Mouse (Mus musculus) MEL (cell line): Measurements from ENCODE around the gene Ccdc92b. TPM values are rescaled to one million over a fixed set of nuclear protein-coding genes. Genes with fewer than 3 reads are reported as not detected.

Experiments used
- DNase-seq: peaks from one replicate; pipeline ENCODE4 v3.0.0; 2011; ENCODE audit warnings: low read depth, low spot score
- H3K27ac ChIP-seq: 2 replicates; pipeline ENCODE4 v1.5.1; 2012; ENCODE audit warnings: low read depth, mild to moderate bottlenecking, control low read depth, low read length, moderate library complexity; ENCODE audit not compliant: control insufficient read depth
- H3K27me3 ChIP-seq, 2 experiments: fragments of 150-350 bp in 1 of 2; sonication (generic) in 1 of 2; 2 replicates each; pipeline ENCODE4 v1.6.1; 2012; ENCODE audit warnings: low read length in 2 of 2, mild to moderate bottlenecking in 2 of 2, improper control_type of control experiment in 1 of 2, moderate library complexity in 1 of 2; ENCODE audit not compliant: insufficient read depth in 2 of 2, control insufficient read depth in 1 of 2
- H3K36me3 ChIP-seq, 2 experiments: 2 replicates each; pipeline ENCODE4 v1.6.1; 2012 to 2014; ENCODE audit warnings: low read length in 2 of 2, improper control_type of control experiment in 1 of 2, inconsistent platforms in 1 of 2, mild to moderate bottlenecking in 1 of 2; ENCODE audit not compliant: insufficient read depth in 2 of 2, control insufficient read depth in 1 of 2
- H3K4me1 ChIP-seq, 2 experiments: fragments of 150-350 bp in 1 of 2; sonication (generic) in 1 of 2; 2 replicates each; pipeline ENCODE4 v1.6.1; 2012; ENCODE audit warnings: low read length in 2 of 2, improper control_type of control experiment in 1 of 2, mild to moderate bottlenecking in 1 of 2; ENCODE audit not compliant: insufficient read depth in 2 of 2, control insufficient read depth in 1 of 2
- H3K4me3 ChIP-seq, 2 experiments: fragments of 150-350 bp in 1 of 2; sonication (generic) in 1 of 2; 2 replicates each; pipeline ENCODE4 v1.5.1; 2012; ENCODE audit warnings: low read depth in 2 of 2, low read length in 2 of 2, mild to moderate bottlenecking in 2 of 2, moderate library complexity in 2 of 2, control low read depth in 1 of 2, improper control_type of control experiment in 1 of 2; ENCODE audit not compliant: control insufficient read depth in 1 of 2, insufficient read depth in 1 of 2
- H3K79me2 ChIP-seq: 2 replicates; pipeline ENCODE4 v1.6.1; 2012; ENCODE audit warnings: mild to moderate bottlenecking, low read length, moderate library complexity; ENCODE audit not compliant: control insufficient read depth, poor library complexity, insufficient read depth
- H3K9ac ChIP-seq: 2 replicates; pipeline ENCODE4 v1.6.1; 2012; ENCODE audit warnings: low read depth, mild to moderate bottlenecking, control low read depth, low read length, moderate library complexity; ENCODE audit not compliant: control insufficient read depth, poor library complexity, severe bottlenecking
- H3K9me3 ChIP-seq: fragments of 150-350 bp; sonication (generic); replicated peaks from 2 replicates; pipeline ENCODE4 v1.6.1; 2012; ENCODE audit warnings: mild to moderate bottlenecking, low read length, improper control_type of control experiment, moderate library complexity; ENCODE audit not compliant: insufficient read depth
- BHLHE40 ChIP-seq: IDR thresholded peaks from 2 replicates; pipeline ENCODE4 v1.6.1; 2012; ENCODE audit warnings: low read depth, mild to moderate bottlenecking, inconsistent platforms, low read length, improper control_type of control experiment, borderline replicate concordance
- CHD1 ChIP-seq: IDR thresholded peaks from 2 replicates; pipeline ENCODE4 v1.6.1; 2012; ENCODE audit warnings: low read depth, mild to moderate bottlenecking, inconsistent platforms, low read length, improper control_type of control experiment
- CHD2 ChIP-seq: IDR thresholded peaks from 2 replicates; pipeline ENCODE4 v1.6.1; 2011; ENCODE audit warnings: low read length, improper control_type of control experiment
- E2F4 ChIP-seq: IDR thresholded peaks from 2 replicates; pipeline ENCODE4 v1.6.1; 2011; ENCODE audit warnings: low read depth, low read length, improper control_type of control experiment, borderline replicate concordance
- ELF1 ChIP-seq: IDR thresholded peaks from 2 replicates; pipeline ENCODE4 v1.6.1; 2014; ENCODE audit warnings: low read depth, mild to moderate bottlenecking, inconsistent platforms, low read length, improper control_type of control experiment, moderate library complexity
- EP300 ChIP-seq, 2 experiments: IDR thresholded peaks; 2 replicates each; pipeline ENCODE4 v1.6.1; 2011; ENCODE audit warnings: improper control_type of control experiment in 2 of 2, low read length in 2 of 2, low read depth in 1 of 2, mild to moderate bottlenecking in 1 of 2
- ETS1 ChIP-seq: IDR thresholded peaks from 2 replicates; pipeline ENCODE4 v1.6.1; 2012; ENCODE audit warnings: low read depth, mild to moderate bottlenecking, inconsistent platforms, low read length, improper control_type of control experiment, moderate library complexity
- GABPA ChIP-seq: IDR thresholded peaks from 2 replicates; pipeline ENCODE4 v1.6.1; 2012; ENCODE audit warnings: low read depth, mild to moderate bottlenecking, inconsistent platforms, low read length, improper control_type of control experiment, moderate library complexity
- GATA1 ChIP-seq: IDR thresholded peaks from 2 replicates; pipeline ENCODE4 v1.6.1; 2011; ENCODE audit warnings: low read depth, low read length, improper control_type of control experiment
- HCFC1 ChIP-seq: IDR thresholded peaks from 2 replicates; pipeline ENCODE4 v1.6.1; 2012; ENCODE audit warnings: low read depth, mild to moderate bottlenecking, inconsistent platforms, low read length, improper control_type of control experiment, moderate library complexity
- JUND ChIP-seq: IDR thresholded peaks from 2 replicates; pipeline ENCODE4 v1.6.1; 2011; ENCODE audit warnings: low read depth, mild to moderate bottlenecking, improper control_type of control experiment, low read length
- KAT2A ChIP-seq: conservative IDR thresholded peaks from 2 replicates; pipeline ENCODE4 v1.6.1; 2012; ENCODE audit warnings: low read depth, low read length, improper control_type of control experiment, inconsistent platforms
- MAFK ChIP-seq: IDR thresholded peaks from 2 replicates; pipeline ENCODE4 v1.6.1; 2011; ENCODE audit warnings: low read depth, mild to moderate bottlenecking, low read length, improper control_type of control experiment, borderline replicate concordance
- MAX ChIP-seq: IDR thresholded peaks from 2 replicates; pipeline ENCODE4 v1.6.1; 2011; ENCODE audit warnings: low read length, improper control_type of control experiment
- MAZ ChIP-seq: IDR thresholded peaks from 2 replicates; pipeline ENCODE4 v1.6.1; 2012; ENCODE audit warnings: low read depth, mild to moderate bottlenecking, inconsistent platforms, low read length, improper control_type of control experiment
- MEF2A ChIP-seq: IDR thresholded peaks from 2 replicates; pipeline ENCODE4 v1.6.1; 2014; ENCODE audit warnings: low read depth, mild to moderate bottlenecking, inconsistent platforms, low read length, improper control_type of control experiment; ENCODE audit not compliant: poor library complexity, insufficient replicate concordance, severe bottlenecking; ENCODE audit errors: extremely low read depth
- MXI1 ChIP-seq: IDR thresholded peaks from 2 replicates; pipeline ENCODE4 v1.6.1; 2011; ENCODE audit warnings: mild to moderate bottlenecking, low read depth, low read length, improper control_type of control experiment
- MYB ChIP-seq: IDR thresholded peaks from 2 replicates; pipeline ENCODE4 v1.6.1; 2011; ENCODE audit warnings: mild to moderate bottlenecking, low read depth, low read length, improper control_type of control experiment
- MYC ChIP-seq: IDR thresholded peaks from 2 replicates; pipeline ENCODE4 v1.6.1; 2011; ENCODE audit warnings: low read depth, mild to moderate bottlenecking, low read length, improper control_type of control experiment, moderate library complexity
- NELFE ChIP-seq: IDR thresholded peaks from 2 replicates; pipeline ENCODE4 v1.6.1; 2011; ENCODE audit warnings: low read depth, low read length, improper control_type of control experiment
- NRF1 ChIP-seq: IDR thresholded peaks from 2 replicates; pipeline ENCODE4 v1.6.1; 2014; ENCODE audit warnings: low read depth, mild to moderate bottlenecking, inconsistent platforms, low read length, improper control_type of control experiment, moderate library complexity; ENCODE audit not compliant: poor library complexity, insufficient read depth, severe bottlenecking
- POLR2A ChIP-seq, 2 experiments: IDR thresholded peaks; 2 replicates each; pipeline ENCODE4 v1.6.1; 2011 to 2012; ENCODE audit warnings: low read length in 2 of 2, mild to moderate bottlenecking in 2 of 2, control low read depth in 1 of 2, improper control_type of control experiment in 1 of 2, low read depth in 1 of 2, moderate library complexity in 1 of 2; ENCODE audit not compliant: control insufficient read depth in 1 of 2, insufficient read depth in 1 of 2, poor library complexity in 1 of 2
- POLR2AphosphoS2 ChIP-seq: IDR thresholded peaks from 2 replicates; pipeline ENCODE4 v1.6.1; 2011; ENCODE audit warnings: low read length, improper control_type of control experiment
- RAD21 ChIP-seq: IDR thresholded peaks from 2 replicates; pipeline ENCODE4 v1.6.1; 2011; ENCODE audit warnings: mild to moderate bottlenecking, low read depth, low read length, improper control_type of control experiment
- RCOR1 ChIP-seq: IDR thresholded peaks from 2 replicates; pipeline ENCODE4 v1.6.1; 2012; ENCODE audit warnings: low read depth, mild to moderate bottlenecking, inconsistent platforms, low read length, improper control_type of control experiment
- SIN3A ChIP-seq: IDR thresholded peaks from 2 replicates; pipeline ENCODE4 v1.6.1; 2012; ENCODE audit warnings: low read length, improper control_type of control experiment, inconsistent platforms
- SMC3 ChIP-seq: IDR thresholded peaks from 2 replicates; pipeline ENCODE4 v1.6.1; 2011; ENCODE audit warnings: low read depth, low read length, improper control_type of control experiment
- TBP ChIP-seq: IDR thresholded peaks from 2 replicates; pipeline ENCODE4 v1.8.0; 2011; ENCODE audit warnings: low read depth, low read length, improper control_type of control experiment
- TCF12 ChIP-seq: IDR thresholded peaks from 2 replicates; pipeline ENCODE4 v1.6.1; 2014; ENCODE audit warnings: low read depth, mild to moderate bottlenecking, inconsistent platforms, low read length, improper control_type of control experiment, moderate library complexity
- UBTF ChIP-seq: IDR thresholded peaks from 2 replicates; pipeline ENCODE4 v1.6.1; 2012; ENCODE audit warnings: low read depth, mild to moderate bottlenecking, inconsistent platforms, low read length, improper control_type of control experiment, moderate library complexity, borderline replicate concordance; ENCODE audit not compliant: insufficient read depth
- USF1 ChIP-seq: IDR thresholded peaks from 2 replicates; pipeline ENCODE4 v1.6.1; 2014; ENCODE audit warnings: low read depth, mild to moderate bottlenecking, inconsistent platforms, low read length, improper control_type of control experiment, moderate library complexity
- USF2 ChIP-seq, 2 experiments: IDR thresholded peaks; 2 replicates each; pipeline ENCODE4 v1.6.1; 2011 to 2012; ENCODE audit warnings: improper control_type of control experiment in 2 of 2, low read length in 2 of 2, borderline replicate concordance in 1 of 2, inconsistent platforms in 1 of 2, low read depth in 1 of 2, mild to moderate bottlenecking in 1 of 2; ENCODE audit not compliant: insufficient read depth in 1 of 2
- ZC3H11A ChIP-seq: IDR thresholded peaks from 2 replicates; pipeline ENCODE4 v1.6.1; 2012; ENCODE audit warnings: low read depth, mild to moderate bottlenecking, inconsistent platforms, low read length, improper control_type of control experiment
- ZKSCAN1 ChIP-seq: IDR thresholded peaks from 2 replicates; pipeline ENCODE4 v1.6.1; 2012; ENCODE audit warnings: low read depth, mild to moderate bottlenecking, inconsistent platforms, low read length, improper control_type of control experiment, moderate library complexity
- ZNF384 ChIP-seq: IDR thresholded peaks from 2 replicates; pipeline ENCODE4 v1.6.1; 2012; ENCODE audit warnings: low read depth, mild to moderate bottlenecking, inconsistent platforms, low read length, improper control_type of control experiment
- polyA plus RNA-seq, 2 experiments: library from polyadenylated mRNA; stranded (reverse) in 1 of 2; unstranded in 1 of 2; fragments of >175 nt in 1 of 2; fragments of >200 nt in 1 of 2; gene quantifications; 2 replicates each; pipeline versions ENCODE4 v1.2.1 to v1.2.4; 2012; ENCODE audit warnings: low replicate concordance in 2 of 2, low read depth in 1 of 2; ENCODE audit not compliant: insufficient read length in 2 of 2, insufficient read depth in 1 of 2, missing spikeins in 1 of 2
- total RNA-seq: library from RNA; depleted of rRNA; stranded (reverse); fragments of 300-350 nt; gene quantifications from 2 replicates; pipeline ENCODE4 v1.2.3, GENCODE M21; 2012

Gene Ccdc92b
- total and polyA plus RNA-seq, 3 experiments: 0.12 to 1.3 TPM; not detected in 1

- no peaks in the 10 kb centered on the region for H3K9me3 ChIP-seq
- TF ChIP-seq SIN3A (peak; percentile 100), RAD21 (no peak), SMC3 (no peak), ZC3H11A (no peak), HCFC1 (peak; percentile 94), KAT2A (peak; percentile 88), ELF1 (peak; percentile 95), CHD2 (peak; percentile 32), POLR2AphosphoS2 (no peak; the same call in 1 of the 2 replicates), USF2 (IDR thresholded peaks at IDR 0.05; ENCODE audit: borderline replicate concordance in 1 of 2, insufficient read depth in 1 of 2, low read depth in 1 of 2, low read length in 2 of 2) (peak in 1 of 2 experiments; percentile 73; a peak in 2 of 4 replicates), ZKSCAN1 (no peak), E2F4 (no peak; the same call in 1 of the 2 replicates), TBP (no peak; the same call in 1 of the 2 replicates), BHLHE40 (no peak), RCOR1 (no peak), MXI1 (peak; percentile 99), ZNF384 (no peak), EP300 (IDR thresholded peaks at IDR 0.05; ENCODE audit: low read depth in 1 of 2, low read length in 2 of 2) (peak in 1 of 2 experiments; percentile 57; a peak in 2 of 4 replicates), CHD1 (no peak), USF1 (peak; percentile 96), JUND (no peak), MAFK (no peak), TCF12 (peak; percentile 53; the same call in 1 of the 2 replicates), GATA1 (no peak), ETS1 (peak; percentile 71), MEF2A (no peak), MAX (peak; percentile 90), POLR2A (IDR thresholded peaks at IDR 0.05; ENCODE audit: control insufficient read depth in 1 of 2, insufficient read depth in 1 of 2, low read depth in 1 of 2, low read length in 2 of 2, poor library complexity in 1 of 2) (peak; percentile 72 to 77), MYC (peak; percentile 92; the same call in 1 of the 2 replicates), GABPA (no peak), NRF1 (peak; percentile 43; the same call in 1 of the 2 replicates), MYB (no peak), MAZ (peak; percentile 100), NELFE (peak; percentile 72), UBTF (no peak)
- peak within 1 kb of the TSS; percentile 87 to 88 for H3K4me3 ChIP-seq
- H3K27me3 ChIP-seq: no peaks in the 10 kb centered on the region
- peak; percentile 99 for DNase-seq
- H3K27ac ChIP-seq: peak within 1 kb of the TSS; percentile 70
- H3K79me2 ChIP-seq: peaks cover 49% of the 10 kb centered on the region
- H3K36me3 ChIP-seq: peaks cover 1 to 34% of the 10 kb centered on the region in 2 experiments; a peak in 3 of 4 replicates
- H3K9ac ChIP-seq: peak within 1 kb of the TSS; percentile 87
- peaks cover 8 to 41% of the 10 kb centered on the region in 2 experiments; a peak in 3 of 4 replicates for H3K4me1 ChIP-seq
Measured at GRCm38 (mm10) chr11:74649095-74649646, 29.8 kb downstream of the Ccdc92b start, which contains the start of gene Cluh. TSS of gene Cluh (plus strand) at chr11:74649495.
